Mouse (Mus musculus) macrophage (primary cell): ENCODE measurements around the gene Hsd17b7. TPM values are rescaled to one million over a fixed set of nuclear protein-coding genes. Genes with fewer than 3 reads are reported as not detected.
"Not testable (repeated sequence)": the region's sequence is repeated elsewhere in the genome, so short reads cannot be mapped to it uniquely, and the experiment has no call there.

Experiments
- H3K27ac ChIP-seq: fragments of 350-480 bp; formaldehyde crosslinking; 2 replicates; pipeline ENCODE4 v1.9.0; 2021
- H3K36me3 ChIP-seq: fragments of 350-480 bp; formaldehyde crosslinking; 2 replicates; pipeline ENCODE4 v1.9.0; 2021; ENCODE audit errors: inconsistent target
- H3K4me3 ChIP-seq: fragments of 350-480 bp; formaldehyde crosslinking; 2 replicates; pipeline ENCODE4 v1.9.0; 2021; ENCODE audit errors: inconsistent target
- H3K79me2 ChIP-seq: fragments of 350-480 bp; formaldehyde crosslinking; 2 replicates; pipeline ENCODE4 v1.9.0; 2021; ENCODE audit errors: inconsistent target
- WGBS: methylation state at CpG from one replicate; pipeline ENCODE4 v1.1.7; 2026; ENCODE audit warnings: inconsistent platforms; ENCODE audit not compliant: missing documents; 5-methylcytosine and 5-hydroxymethylcytosine counted together
- polyA plus RNA-seq: library from polyadenylated mRNA; stranded (reverse); fragments of 250-400 nt; gene quantifications from 3 replicates; pipeline ENCODE4 v1.2.4, GENCODE M21; 2018; ENCODE audit warnings: inconsistent platforms
- total RNA-seq, 78 experiments: library from RNA; depleted of rRNA; stranded (reverse); fragments of 250-400 nt; gene quantifications; 1 replicate in 9 of 78; 2 replicates in 24 of 78; 3 replicates in 43 of 78; 4 replicates in 2 of 78; pipeline ENCODE4 v1.2.4; 2018; ENCODE audit warnings: inconsistent platforms in 56 of 78

Hsd17b7 gene
- total RNA-seq (2018; cell fraction: chromatin; rRNA removed) = 1 to 10 TPM in 23 of 26 experiments, under 1 TPM in 3; 0.44 to 4.7 (median 2.6) TPM
- total RNA-seq (2018; cell fraction: cytosol; rRNA removed) = 10 to 100 TPM in 3 of 26 experiments, 1 to 10 TPM in 23; 5.3 to 10.8 (median 8.0) TPM
- total RNA-seq (2018; cell fraction: nucleus; rRNA removed) = 10 to 100 TPM in 2 of 26 experiments, 1 to 10 TPM in 24; 1.5 to 21.7 (median 4.7) TPM
- 2.1 to 18.2 TPM (median 5.7 TPM) in 3 replicates for polyA plus RNA-seq

- Histone ChIP-seq H3K36me3 (no peaks in the 10 kb centered on the region), H3K79me2 (no peaks in the 10 kb centered on the region), H3K27ac (peak within 1 kb of the TSS; percentile 78), H3K4me3 (peak within 1 kb of the TSS; percentile 70)
- 2% methylated on average over 48 of the region's 48 CpGs for WGBS
Measured at GRCm38 (mm10) chr1:169968792-169969515, at the start of gene Hsd17b7. Gene Hsd17b7, minus strand, starts transcription at chr1:169969241.

DNA sequence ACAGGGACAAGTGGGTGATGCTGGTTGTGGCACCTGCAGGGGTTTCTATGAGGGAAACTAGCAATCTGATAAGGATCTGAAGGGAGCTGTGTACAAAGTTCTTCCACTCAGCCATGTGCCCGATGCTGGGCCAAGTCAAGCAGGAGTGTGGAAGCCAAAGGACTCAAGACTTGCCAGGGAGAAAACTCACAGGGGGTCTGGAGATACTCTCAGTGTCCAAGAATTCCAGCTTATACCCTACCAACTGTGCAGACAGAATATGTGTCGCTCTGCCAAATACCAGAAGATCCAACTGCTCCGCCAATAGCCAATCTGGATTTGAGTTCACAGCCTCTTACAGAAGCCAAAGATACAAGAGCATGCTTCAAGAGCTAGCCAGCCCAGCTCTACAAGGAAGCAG, 45.7 kb upstream of the Hsd17b7 start:
- no peak overlapping the region for H3K27ac ChIP-seq
- H3K36me3 ChIP-seq = no peaks in the 10 kb centered on the region
- WGBS = 95% methylated on average over 3 of the region's 3 CpGs
- no peaks in the 10 kb centered on the region for H3K79me2 ChIP-seq
- H3K4me3 ChIP-seq = no peak overlapping the region

- 90% methylated on average over 15 of the region's 15 CpGs for WGBS
- Histone ChIP-seq H3K27ac (no peak overlapping the region), H3K79me2 (no peaks in the 10 kb centered on the region), H3K36me3 (no peaks in the 10 kb centered on the region), H3K4me3 (no peak overlapping the region)
Measured at GRCm38 (mm10) chr1:170010716-170011505, 41.9 kb upstream of the Hsd17b7 start.

GRCm38 (mm10) chr1:170009296-170009695, 40.3 kb upstream of the Hsd17b7 start:
- no peak overlapping the region for H3K27ac ChIP-seq
- no peaks in the 10 kb centered on the region for H3K36me3 ChIP-seq
- WGBS = 100% methylated on average over 1 of the region's 1 CpGs
- H3K4me3 ChIP-seq = no peak overlapping the region
- H3K79me2 ChIP-seq = no peaks in the 10 kb centered on the region

DNA sequence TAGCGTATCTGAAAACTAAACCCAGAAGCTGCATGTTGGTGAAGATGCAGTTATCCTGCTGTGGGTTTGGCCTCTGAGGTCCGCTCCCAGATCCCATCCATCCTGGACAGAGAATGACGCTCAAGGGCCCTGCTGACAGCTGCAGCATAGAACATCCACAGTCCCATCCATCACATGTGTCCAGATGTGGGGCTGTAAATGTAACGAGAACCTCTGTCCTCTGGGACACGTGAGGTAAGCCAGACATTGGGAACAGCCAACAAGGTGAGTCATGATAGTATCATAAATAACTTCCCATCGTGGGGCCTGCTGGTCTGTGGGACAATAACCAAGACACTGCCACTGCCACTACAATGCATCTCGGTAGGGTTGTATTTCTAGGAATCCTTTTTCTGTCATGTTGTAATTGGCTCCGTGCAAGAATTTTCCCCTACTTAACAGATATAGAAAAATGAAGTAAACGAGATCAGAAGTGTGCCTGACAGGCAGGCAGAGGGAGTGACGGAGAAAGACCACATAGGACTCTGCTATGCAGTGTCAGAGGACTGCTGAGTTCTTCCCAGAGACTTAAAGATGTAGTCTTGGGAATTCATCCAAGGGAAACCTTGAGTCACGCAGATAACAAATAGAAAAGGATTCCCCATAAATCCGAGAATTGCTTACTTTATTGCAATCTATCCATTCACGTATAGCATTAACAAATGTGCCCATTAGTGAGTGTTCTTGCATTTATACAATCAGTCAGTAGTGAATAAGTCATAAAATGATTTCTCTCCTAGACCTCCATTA, 39.6 kb upstream of the Hsd17b7 start:
- WGBS = 76% methylated on average over 13 of the region's 13 CpGs
- no peaks in the 10 kb centered on the region for H3K36me3 ChIP-seq
- H3K79me2 ChIP-seq = no peaks in the 10 kb centered on the region
- no peak overlapping the region for H3K27ac ChIP-seq
- no peak overlapping the region for H3K4me3 ChIP-seq

DNA sequence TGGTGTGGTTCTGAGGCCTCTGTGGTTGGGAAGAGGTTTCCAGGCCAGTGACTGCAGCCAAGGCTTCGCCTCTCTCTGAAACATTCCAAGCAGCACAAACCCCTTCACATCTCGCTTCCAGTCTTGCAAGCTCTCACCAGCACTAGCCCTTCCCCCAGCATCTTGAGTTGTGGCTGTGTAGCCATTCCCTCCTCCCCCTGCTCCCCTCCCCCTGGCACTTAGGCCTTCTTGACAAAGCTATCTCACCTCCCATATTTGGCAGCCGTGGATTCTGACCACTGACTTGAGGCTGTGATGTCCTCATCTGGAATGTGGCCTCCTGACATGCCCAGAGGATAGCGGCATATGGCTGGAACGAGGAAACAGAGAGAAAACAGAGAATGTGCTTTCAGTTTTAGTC, 37.5 kb upstream of the Hsd17b7 start:
- 79% methylated on average over 5 of the region's 5 CpGs for WGBS
- no peaks in the 10 kb centered on the region for H3K36me3 ChIP-seq
- H3K27ac ChIP-seq = no peak overlapping the region
- H3K4me3 ChIP-seq = no peak overlapping the region
- no peaks in the 10 kb centered on the region for H3K79me2 ChIP-seq

GRCm38 (mm10) chr1:170005297-170005696, 36.3 kb upstream of the Hsd17b7 start:
- Histone ChIP-seq H3K79me2 (no peaks in the 10 kb centered on the region), H3K27ac (no peak overlapping the region), H3K36me3 (no peaks in the 10 kb centered on the region), H3K4me3 (no peak overlapping the region)
- 76% methylated on average over 3 of the region's 3 CpGs for WGBS

DNA sequence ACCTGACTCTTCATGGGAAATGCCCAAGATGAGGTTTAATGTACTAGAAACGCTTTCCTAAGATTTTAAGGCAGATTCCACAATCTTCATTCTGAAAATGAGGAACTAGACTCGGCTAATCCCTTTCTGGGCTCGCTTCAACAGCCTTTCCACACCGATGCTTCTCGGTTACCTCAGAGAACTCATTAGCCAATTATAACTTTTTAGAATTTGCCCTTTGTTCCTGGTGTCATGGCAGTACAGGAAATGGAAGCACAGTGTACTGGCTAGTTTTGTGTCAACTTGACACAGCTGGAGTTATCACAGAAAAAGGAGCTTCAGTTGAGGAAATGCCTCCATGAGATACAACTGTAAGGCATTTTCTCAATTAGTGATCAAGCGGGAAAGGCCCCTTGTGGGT, 24.9 kb upstream of the Hsd17b7 start:
- H3K79me2 ChIP-seq, H3K27ac ChIP-seq, H3K36me3 ChIP-seq, H3K4me3 ChIP-seq: not testable (repeated sequence)
- WGBS = 97% methylated on average over 5 of the region's 6 CpGs

- no peaks in the 10 kb centered on the region for H3K36me3 ChIP-seq
- no peak overlapping the region for H3K27ac ChIP-seq
- H3K4me3 ChIP-seq = no peak overlapping the region
- 77% methylated on average over 1 of the region's 1 CpGs for WGBS
- H3K79me2 ChIP-seq = no peaks in the 10 kb centered on the region
Measured at GRCm38 (mm10) chr1:169986166-169986565, 17.1 kb upstream of the Hsd17b7 start.

GRCm38 (mm10) chr1:169977621-169978020, 8.6 kb upstream of the Hsd17b7 start:
- H3K4me3 ChIP-seq = no peak overlapping the region
- no peak overlapping the region for H3K27ac ChIP-seq
- no peaks in the 10 kb centered on the region for H3K36me3 ChIP-seq
- no peaks in the 10 kb centered on the region for H3K79me2 ChIP-seq
- 80% methylated on average over 4 of the region's 4 CpGs for WGBS

GRCm38 (mm10) chr1:169971998-169972397, 3.0 kb upstream of the Hsd17b7 start:
- 91% methylated on average over 2 of the region's 2 CpGs for WGBS
- H3K36me3 ChIP-seq = no peaks in the 10 kb centered on the region

DNA sequence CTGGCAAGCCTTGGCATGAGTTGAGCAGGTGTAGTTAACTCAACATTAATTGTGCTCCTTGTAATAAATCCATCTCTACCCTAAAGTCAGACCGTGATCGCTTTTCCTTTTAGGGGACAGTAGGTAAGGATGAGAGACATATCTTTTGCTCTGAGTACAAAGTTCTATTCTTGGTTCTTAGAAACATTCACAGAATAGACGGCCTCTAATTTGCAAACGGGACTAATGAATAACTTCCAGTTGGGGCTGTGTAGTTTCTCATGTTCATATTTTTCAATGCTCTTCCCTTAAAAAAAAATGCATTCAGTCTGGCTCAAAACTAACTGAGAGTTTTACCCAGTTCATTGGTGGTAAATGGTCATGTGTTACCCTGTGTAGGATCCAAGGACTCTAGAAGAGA, 1.9 kb upstream of the Hsd17b7 start:
- 95% methylated on average over 4 of the region's 4 CpGs for WGBS
- no peaks in the 10 kb centered on the region for H3K79me2 ChIP-seq
- H3K27ac ChIP-seq = no peak overlapping the region
- H3K4me3 ChIP-seq = no peak overlapping the region
- no peaks in the 10 kb centered on the region for H3K36me3 ChIP-seq

More at GRCm38 (mm10) chr1:169971998-169972397, 3.0 kb upstream of the Hsd17b7 start:
- Histone ChIP-seq H3K4me3 (no peak overlapping the region), H3K27ac (no peak overlapping the region), H3K79me2 (no peaks in the 10 kb centered on the region)

- WGBS = 0% methylated on average over 9 of the region's 9 CpGs
- peak overlapping the region; percentile 78 for H3K27ac ChIP-seq
- peak overlapping the region; percentile 70 for H3K4me3 ChIP-seq
- H3K79me2 ChIP-seq = no peaks in the 10 kb centered on the region
- H3K36me3 ChIP-seq = no peaks in the 10 kb centered on the region
Measured at GRCm38 (mm10) chr1:169969516-169969886, 460 bp upstream of the Hsd17b7 start.

- Histone ChIP-seq H3K4me3 (no peak overlapping the region), H3K27ac (no peak overlapping the region), H3K79me2 (no peaks in the 10 kb centered on the region), H3K36me3 (peaks cover 5% of the 10 kb centered on the region; the same call in 1 of the 2 replicates)
- WGBS = 93% methylated on average over 10 of the region's 10 CpGs
Measured at GRCm38 (mm10) chr1:169953106-169953505, 15.9 kb downstream of the Hsd17b7 start.
